Mouse (Mus musculus) ES-Bruce4 (cell line): ENCODE results near the gene Pgap3.

Experiments used
- CTCF ChIP-seq: IDR thresholded peaks from one replicate; pipeline ENCODE4 v1.8.1; 2011; ENCODE audit warnings: low read depth, low read length
- EP300 ChIP-seq: IDR thresholded peaks from 2 replicates; pipeline ENCODE4 v1.6.1; 2011; ENCODE audit warnings: low read depth, low read length; ENCODE audit not compliant: insufficient read depth

GRCm38 (mm10) chr11:98369337-98369736, 31.0 kb downstream of the Pgap3 start:
- TF ChIP-seq CTCF (no peak), EP300 (no peak)
